Mouse (Mus musculus) T-helper 2 cell (primary cell): Measurements from ENCODE around the gene Sag.

Experiments used
- in situ Hi-C: fragments of 300-600 bp; cut with MboI, MseI; formaldehyde crosslinking; loops from one replicate; pipeline ENCODE4 v1.15.1; 2025; ENCODE audit warnings: high pct_unique_total_duplicates

Sag gene

DNA sequence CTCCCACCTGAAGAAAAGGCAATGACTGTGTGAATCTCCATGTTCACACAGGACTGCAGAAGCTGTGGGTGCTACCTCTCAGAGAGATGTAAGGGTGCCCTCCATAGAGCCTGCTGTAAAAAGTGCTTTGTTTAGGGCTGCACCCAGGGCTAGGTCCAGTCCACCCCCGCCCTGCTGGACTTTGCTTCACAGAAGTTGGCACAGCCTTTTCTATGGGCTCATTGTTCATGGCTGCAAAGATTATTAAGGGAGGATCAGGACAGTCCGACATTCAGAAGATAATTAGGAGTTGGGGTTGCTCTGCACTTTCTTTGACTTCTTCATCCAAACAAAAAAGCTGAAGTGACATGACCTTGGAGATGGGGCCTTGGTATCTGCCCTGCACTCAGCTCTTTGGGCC, 89.0 kb downstream of the Sag start:
- in situ Hi-C loops = no loop called here

- in situ Hi-C loops = no loop called here
Observed at GRCm38 (mm10) chr1:87893414-87893813, 89.9 kb downstream of the Sag start.
